Mouse (Mus musculus) bone marrow macrophage, adult 2 months (primary cell): Measurements from ENCODE around the gene Stac.

ENCODE experiments used
- CTCF ChIP-seq: IDR thresholded peaks from 2 replicates; pipeline ENCODE4 v1.5.1; 2012; ENCODE audit warnings: low read depth, mild to moderate bottlenecking, low read length, moderate library complexity
- POLR2A ChIP-seq: IDR thresholded peaks from 2 replicates; pipeline ENCODE4 v1.6.1; 2012; ENCODE audit warnings: mild to moderate bottlenecking, low read depth, low read length, borderline replicate concordance

DNA sequence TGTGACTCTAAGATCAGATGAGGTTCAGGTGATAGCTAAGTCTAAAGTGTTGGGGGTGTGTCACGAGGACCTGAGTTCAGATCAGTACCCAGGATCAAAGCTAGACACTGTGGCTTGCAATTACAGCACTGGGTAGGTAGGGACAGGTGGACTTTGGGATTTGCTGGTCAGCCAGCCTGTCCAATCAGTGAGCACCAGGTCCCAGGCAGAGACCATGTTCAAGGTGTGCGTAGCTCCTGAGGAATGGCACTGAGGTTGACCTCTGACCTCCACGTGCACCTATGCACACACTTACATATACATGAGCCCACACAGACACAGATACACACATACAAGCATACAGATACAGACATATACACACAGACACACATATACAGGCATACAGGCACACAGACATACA lies 174.6 kb downstream of the Stac start:
- TF ChIP-seq CTCF (no peak), POLR2A (no peak)
